Mouse (Mus musculus) heart, postnatal 0 days (tissue): ENCODE results near the gene Clec16a.

Experiments
- CTCF ChIP-seq: IDR thresholded peaks from 2 replicates; pipeline ENCODE4 v1.5.1; 2016; ENCODE audit warnings: antibody characterized with exemption, control low read depth, low read depth
- EP300 ChIP-seq: IDR thresholded peaks from 2 replicates; pipeline ENCODE4 v1.6.1; 2016; ENCODE audit warnings: antibody characterized with exemption, low read depth

DNA sequence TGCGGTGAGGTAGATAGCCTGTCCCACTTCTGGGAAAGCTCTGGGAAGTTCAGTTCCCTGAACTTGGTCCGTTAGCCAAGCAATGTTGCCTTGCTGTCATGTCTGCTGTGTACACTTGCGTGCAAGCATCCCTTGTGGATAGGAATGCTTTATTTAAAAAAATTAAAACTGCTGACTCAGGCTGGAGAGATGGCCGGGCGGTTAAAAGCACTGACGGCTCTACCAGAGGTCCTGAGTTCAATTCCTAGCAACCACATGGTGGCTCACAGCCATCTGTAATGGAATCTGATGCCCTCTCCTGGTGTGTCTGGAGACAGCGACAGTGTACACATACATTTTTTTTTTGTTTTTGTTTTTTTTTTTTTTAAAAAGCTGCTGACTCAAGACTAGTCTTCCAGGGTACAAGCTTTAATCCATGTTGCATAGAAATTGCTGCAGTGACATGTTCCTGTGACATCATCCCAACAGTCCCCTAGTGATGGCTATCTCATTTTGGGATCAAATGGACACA is 242.5 kb downstream of the Clec16a start:
- TF ChIP-seq EP300: no peak
- no peak for TF ChIP-seq CTCF
